Mouse (Mus musculus) mouse trophoblast stem cell (cell line): ENCODE measurements around the gene Clec4a4.

ENCODE experiments used
- in situ Hi-C, 2 experiments: fragments of 300-500 bp; cut with MseI, MboI; formaldehyde crosslinking; loops; 2 replicates in 1 of 2; 3 replicates in 1 of 2; pipeline ENCODE4 v1.15.1; 2025

Clec4a4 gene

GRCm38 (mm10) chr6:122989876-122990437 is at the start of gene Clec4a4:
Gene Clec4a4, plus strand, starts transcription at chr6:122990367.
- in situ Hi-C loops: no loop called here

GRCm38 (mm10) chr6:122946760-122947159 is 43.4 kb upstream of the Clec4a4 start:
- in situ Hi-C loops: no loop called here

- in situ Hi-C loops: no loop called here
Observed at GRCm38 (mm10) chr6:122952401-122952800, 37.8 kb upstream of the Clec4a4 start, which contains the start of gene Clec4a3. Gene Clec4a3, plus strand, starts transcription at chr6:122952515.

- in situ Hi-C loops: no loop called here
Observed at GRCm38 (mm10) chr6:122964562-122964961, 25.6 kb upstream of the Clec4a4 start.

GRCm38 (mm10) chr6:122969048-122969447 is 21.1 kb upstream of the Clec4a4 start:
- in situ Hi-C loops: no loop called here

GRCm38 (mm10) chr6:123004696-123005095 is 14.5 kb downstream of the Clec4a4 start:
- in situ Hi-C loops: loop anchor here (5.0 to 10.0 kb wide), 2 partner anchors 110 to 112 kb away; no protein-coding TSS in a partner anchor

GRCm38 (mm10) chr6:123005591-123005990 is 15.4 kb downstream of the Clec4a4 start:
- in situ Hi-C loops: loop anchor here (5.0 to 10.0 kb wide), 2 partner anchors 111 to 113 kb away; no protein-coding TSS in a partner anchor

- in situ Hi-C loops: no loop called here
Observed at GRCm38 (mm10) chr6:123049742-123050372, 59.7 kb downstream of the Clec4a4 start, which contains the start of gene Clec4b1. Gene Clec4b1, plus strand, starts transcription at chr6:123049962.
